Mouse (Mus musculus): Measurements from ENCODE around the gene Napsa.

The Napsa gene

GRCm38 (mm10) chr7:44571811-44572210 lies 369 bp upstream of the Napsa start:
- no peak for DNase-seq

GRCm38 (mm10) chr7:44572956-44573484 lies 840 bp downstream of the Napsa start:
- DNase-seq, result no peak

GRCm38 (mm10) chr7:44576333-44576844 lies 4.2 kb downstream of the Napsa start:
- no peak for DNase-seq

- no peak for DNase-seq
Observed at GRCm38 (mm10) chr7:44581637-44582036, 9.5 kb downstream of the Napsa start.

GRCm38 (mm10) chr7:44582709-44583108 lies 10.5 kb downstream of the Napsa start:
- no peak for DNase-seq

- DNase-seq, result no peak
Observed at GRCm38 (mm10) chr7:44583146-44583545, 11.0 kb downstream of the Napsa start.

GRCm38 (mm10) chr7:44584265-44584804 lies 12.2 kb downstream of the Napsa start:
- DNase-seq, result no peak

GRCm38 (mm10) chr7:44584921-44585320 lies 12.7 kb downstream of the Napsa start:
- no peak for DNase-seq

- DNase-seq, result no peak
Observed at GRCm38 (mm10) chr7:44585606-44586005, 13.4 kb downstream of the Napsa start.

GRCm38 (mm10) chr7:44586518-44586917 lies 14.3 kb downstream of the Napsa start:
- DNase-seq, result peak; percentile 73

- DNase-seq, result peak; percentile 79
Observed at GRCm38 (mm10) chr7:44586930-44587329, 14.8 kb downstream of the Napsa start.

- no peak for DNase-seq
Observed at GRCm38 (mm10) chr7:44587676-44588075, 15.5 kb downstream of the Napsa start.

- DNase-seq, result no peak
Observed at GRCm38 (mm10) chr7:44588338-44588737, 16.2 kb downstream of the Napsa start.

GRCm38 (mm10) chr7:44589149-44589548 lies 17.0 kb downstream of the Napsa start:
- DNase-seq, result peak; percentile 68

GRCm38 (mm10) chr7:44589946-44590345 lies 17.8 kb downstream of the Napsa start:
- DNase-seq, result peak; percentile 45

GRCm38 (mm10) chr7:44590402-44591347 lies 18.5 kb downstream of the Napsa start, which contains the start of gene Kcnc3:
TSS of gene Kcnc3 (plus strand) at chr7:44590664.
- DNase-seq, result peak; percentile 90

GRCm38 (mm10) chr7:44591348-44592116 lies 19.4 kb downstream of the Napsa start:
- DNase-seq, result peak; percentile 35

GRCm38 (mm10) chr7:44593051-44593450 lies 20.9 kb downstream of the Napsa start:
- DNase-seq, result no peak

GRCm38 (mm10) chr7:44593775-44594174 lies 21.6 kb downstream of the Napsa start:
- DNase-seq, result peak; percentile 92

- peak; percentile 47 for DNase-seq
Observed at GRCm38 (mm10) chr7:44594291-44594690, 22.1 kb downstream of the Napsa start.

GRCm38 (mm10) chr7:44595131-44595561 lies 23.0 kb downstream of the Napsa start:
- DNase-seq, result no peak

GRCm38 (mm10) chr7:44596051-44596450 lies 23.9 kb downstream of the Napsa start:
- DNase-seq, result no peak

All from right cerebral cortex, postnatal 4 days (tissue).